Mouse (Mus musculus) NIH3T3 (cell line): ENCODE measurements at regions not wholly inside any gene's neighbourhood (a gene's known extent, or its start where the extent isn't known, plus 50 kb on each side); places are given as distances from the start of the nearest gene placed in this dataset.

Experiments
- DNase-seq: peaks from one replicate; pipeline ENCODE4 v3.0.0-alpha.2; 2012; ENCODE audit warnings: low read depth

- no peak for DNase-seq
These were observed 126.9 kb upstream of the Zdhhc25 start for GRCm38 (mm10) chr15:88473221-88473620.

- DNase-seq: no peak
These were observed 116.6 kb upstream of the Zdhhc25 start for GRCm38 (mm10) chr15:88483471-88483870.

- DNase-seq: no peak
These were observed 110.4 kb upstream of the Zdhhc25 start for GRCm38 (mm10) chr15:88489715-88490114.

DNA sequence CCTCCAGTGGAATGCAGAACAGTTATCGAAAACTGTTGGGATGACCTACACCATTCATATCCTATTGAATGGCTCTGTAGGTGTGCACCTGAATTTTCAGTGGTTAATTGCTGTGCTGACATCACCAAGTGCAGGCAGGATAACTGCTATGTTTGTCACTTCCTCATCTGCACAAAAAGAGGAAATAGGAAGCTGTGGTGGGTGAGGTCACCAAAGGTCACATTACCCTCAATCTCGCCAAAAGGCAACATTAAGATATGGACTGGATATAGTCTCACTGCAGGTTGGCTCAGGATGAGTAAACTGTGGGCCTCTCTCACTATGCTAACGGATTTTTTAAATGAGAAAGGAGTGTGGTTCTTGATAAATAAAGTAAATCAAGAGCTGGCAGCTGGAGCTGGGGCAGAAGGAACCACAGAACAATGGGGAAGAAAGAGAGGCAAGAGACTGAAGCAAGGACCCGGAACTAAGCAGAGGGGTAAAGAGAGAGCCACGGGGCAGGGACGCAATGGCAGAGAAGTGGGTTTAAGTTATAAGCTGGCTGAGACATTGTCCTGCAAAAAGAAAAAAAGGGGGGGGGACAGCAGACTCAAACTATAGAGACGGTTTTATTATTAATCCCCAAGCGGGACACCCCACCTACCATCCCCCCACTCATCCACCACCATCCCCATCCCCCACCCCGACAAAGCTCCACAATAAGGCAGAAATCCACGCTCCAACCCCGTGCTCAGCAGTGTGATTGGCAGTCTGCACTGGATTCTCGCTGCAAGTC is 109.6 kb upstream of the Zdhhc25 start:
- no peak for DNase-seq

GRCm38 (mm10) chr15:88491091-88491366 is 109.1 kb upstream of the Zdhhc25 start:
- no peak for DNase-seq

DNA sequence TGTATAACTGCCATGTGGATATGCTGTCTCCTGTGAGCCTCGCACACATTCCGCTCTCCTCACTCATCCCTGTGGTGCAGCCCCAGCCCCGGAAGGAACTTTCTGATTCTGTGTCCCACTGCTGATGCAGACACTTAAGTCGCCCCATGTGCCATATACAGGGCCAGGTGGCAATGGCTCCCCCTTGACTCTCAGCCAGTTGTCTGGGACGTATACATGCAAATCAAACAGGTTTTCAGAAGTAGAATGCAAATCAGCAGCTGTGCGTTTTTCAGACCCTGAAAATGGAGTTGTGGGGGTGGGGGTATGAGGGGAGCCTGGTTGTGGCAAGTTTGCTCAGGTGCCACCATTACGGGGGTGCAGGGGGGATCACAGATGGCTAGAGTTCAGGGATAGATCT is 102.1 kb upstream of the Zdhhc25 start:
- no peak for DNase-seq

DNA sequence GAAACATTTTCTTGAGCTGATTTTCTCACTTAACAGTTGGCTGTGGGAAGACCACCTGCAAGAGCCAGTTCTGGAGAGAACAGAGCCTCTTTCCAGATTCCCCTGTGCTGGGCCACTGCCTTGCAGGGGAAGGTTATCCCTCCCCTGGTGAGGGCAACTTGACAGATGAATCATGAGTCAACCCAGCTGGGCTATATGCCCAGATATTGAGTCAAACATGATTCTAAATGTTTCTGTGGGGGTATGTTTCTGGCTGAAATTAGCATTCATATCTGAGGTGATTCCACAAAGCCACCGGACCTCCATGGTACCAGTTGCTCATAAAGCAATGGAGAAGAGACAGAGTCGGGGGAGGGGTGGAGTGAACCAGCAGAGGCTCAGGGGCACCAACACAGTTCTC is 97.8 kb upstream of the Zdhhc25 start:
- DNase-seq: peak; percentile 90

DNA sequence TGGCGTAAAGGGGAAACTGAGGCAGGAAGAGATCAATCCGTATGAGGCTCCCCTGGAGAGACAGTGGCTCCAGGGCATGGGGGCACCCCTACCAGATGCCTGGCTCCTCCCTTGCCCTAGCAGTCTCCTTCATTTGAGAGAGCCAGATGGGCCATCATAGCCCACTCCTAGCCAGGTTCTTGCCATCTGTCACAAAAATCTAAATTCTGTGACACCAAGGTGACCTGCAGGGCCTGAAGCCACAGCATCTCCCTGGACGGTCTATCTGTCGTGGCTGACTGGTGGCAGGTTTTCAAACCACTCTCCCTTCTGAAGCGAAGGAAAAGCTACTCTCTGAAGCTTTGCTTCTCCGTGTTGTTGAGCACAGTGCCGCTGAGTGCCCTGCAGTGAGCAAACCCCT is 96.2 kb upstream of the Zdhhc25 start:
- no peak for DNase-seq

DNA sequence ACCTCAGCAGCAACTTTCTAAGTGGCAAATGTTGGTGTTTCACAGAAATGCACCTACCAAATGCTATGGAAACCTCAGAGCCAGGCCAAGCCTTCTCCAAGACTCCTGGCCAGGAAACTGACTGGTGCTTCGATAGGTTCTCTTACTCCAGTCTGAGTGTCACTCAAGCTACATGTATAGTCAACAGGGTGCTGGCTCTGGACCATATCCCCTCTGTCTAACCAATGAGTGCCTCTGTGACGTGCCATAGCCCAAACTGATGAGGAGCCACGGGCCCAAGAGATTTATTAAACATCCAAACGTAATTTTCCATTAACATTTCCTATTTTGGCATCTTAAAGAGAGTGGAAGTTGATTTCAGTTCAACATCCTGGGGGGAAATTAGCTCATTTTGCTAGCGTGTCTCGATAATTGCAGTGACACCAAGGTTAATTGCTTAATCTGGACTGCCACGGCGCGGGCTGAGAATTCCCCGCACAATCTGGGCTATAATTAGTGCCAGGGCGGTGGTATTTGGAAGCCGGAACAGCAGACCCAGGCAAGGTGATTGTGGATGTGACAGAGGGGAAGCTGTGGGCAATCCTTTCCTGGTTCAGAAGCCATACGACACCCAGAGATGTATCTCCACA is 94.5 kb upstream of the Zdhhc25 start:
- DNase-seq: no peak

GRCm38 (mm10) chr15:88507886-88508285 is 92.2 kb upstream of the Zdhhc25 start:
- DNase-seq: no peak

DNA sequence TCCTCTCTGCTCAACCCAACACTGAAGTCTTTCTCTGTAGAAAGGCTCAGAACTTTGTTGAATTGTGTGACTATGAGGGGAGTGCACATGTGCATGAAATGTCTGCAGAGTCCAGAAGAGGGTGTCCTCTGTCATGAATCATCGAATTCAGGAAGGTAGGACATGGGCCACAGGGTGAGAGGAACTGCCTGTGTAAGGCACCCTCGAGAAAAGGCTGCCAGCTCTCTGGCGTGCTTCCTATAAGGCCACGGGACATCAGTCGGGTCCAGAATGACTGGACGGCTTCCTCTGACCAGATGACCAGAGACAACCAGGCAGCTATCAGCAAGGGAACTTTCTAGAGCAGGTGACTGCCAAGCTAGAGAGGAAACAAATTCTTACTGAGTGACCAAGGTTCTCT is 91.1 kb upstream of the Zdhhc25 start:
- DNase-seq: no peak

GRCm38 (mm10) chr15:88509626-88510025 is 90.5 kb upstream of the Zdhhc25 start:
- no peak for DNase-seq

DNA sequence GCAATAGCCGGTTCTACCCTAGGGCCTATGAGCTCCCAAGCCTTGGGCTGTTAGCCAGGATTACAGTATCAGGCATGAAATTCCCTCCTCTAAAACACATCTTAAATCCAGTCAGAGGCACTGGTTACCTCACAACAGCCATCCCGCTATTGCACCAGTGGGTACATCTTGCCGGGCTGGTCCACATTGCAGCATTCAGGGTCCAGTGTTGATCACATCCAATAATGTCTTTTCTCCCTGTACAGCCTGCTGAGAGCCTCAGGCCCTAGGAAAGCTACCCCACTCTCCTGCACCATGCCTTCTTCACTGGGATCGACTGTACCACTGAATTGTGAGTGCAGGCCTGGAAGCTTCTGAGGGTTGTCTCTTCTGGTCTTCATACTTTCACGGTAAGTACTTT is 86.0 kb upstream of the Zdhhc25 start:
- peak; percentile 22 for DNase-seq

DNA sequence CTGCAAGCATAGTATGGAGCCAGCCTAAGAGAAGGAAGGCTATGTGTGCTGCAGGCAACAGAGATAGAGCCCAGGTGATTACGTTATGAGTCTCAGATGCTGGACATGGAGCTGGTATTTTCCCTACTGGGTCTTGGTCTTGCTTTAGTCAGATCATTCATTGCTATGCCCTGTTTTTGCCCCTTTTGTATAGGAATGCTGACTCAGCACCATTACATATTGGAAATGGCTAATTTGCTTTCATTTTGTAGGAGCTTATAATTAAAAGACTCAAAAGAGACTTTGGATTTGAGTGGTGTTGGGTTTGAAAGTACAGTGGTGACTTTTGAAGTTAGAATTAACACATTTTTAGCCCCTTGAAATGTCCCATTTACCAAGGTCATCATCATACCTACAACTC is 68.9 kb upstream of the Zdhhc25 start:
- DNase-seq: no peak

DNA sequence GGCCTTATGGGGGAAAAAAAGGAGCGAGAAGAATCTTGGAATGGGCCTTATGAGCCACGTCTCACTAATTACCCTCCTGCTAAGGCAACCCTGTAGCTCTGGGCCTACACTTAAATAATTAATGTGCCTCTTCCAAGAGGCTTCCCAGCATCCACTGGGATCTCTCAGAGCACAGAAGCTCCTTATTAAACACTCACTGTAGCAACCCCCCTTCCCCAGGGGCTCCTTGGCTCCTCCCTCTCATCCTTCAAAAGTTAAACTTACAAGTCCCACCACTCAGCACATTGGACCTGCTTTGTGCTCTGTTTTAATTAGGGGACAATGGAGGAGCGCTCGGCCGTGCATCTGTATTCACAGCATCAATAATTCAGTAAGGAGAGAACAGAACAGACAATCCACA is 68.1 kb upstream of the Zdhhc25 start:
- no peak for DNase-seq

DNA sequence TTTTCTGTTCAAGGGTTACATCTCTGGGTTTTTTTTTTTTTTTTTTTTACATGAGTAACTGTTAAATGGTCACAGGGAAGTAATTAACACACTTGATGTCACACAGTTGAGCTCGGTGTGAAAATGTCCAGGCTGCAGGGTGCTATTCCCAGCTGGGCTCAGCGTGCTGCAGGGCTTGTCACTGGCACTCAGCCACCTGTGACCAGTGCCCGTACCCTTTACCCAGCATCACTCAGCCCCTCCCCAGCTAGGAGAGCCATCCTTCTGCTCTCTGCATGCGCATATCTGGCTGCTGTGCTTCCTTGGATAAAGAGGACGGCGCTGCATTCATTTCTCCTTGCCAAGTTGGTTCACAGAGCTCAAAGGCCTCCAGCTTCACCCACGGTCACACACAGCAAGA is 66.7 kb upstream of the Zdhhc25 start:
- DNase-seq: no peak

GRCm38 (mm10) chr15:88535516-88535915 is 64.6 kb upstream of the Zdhhc25 start:
- peak; percentile 4 for DNase-seq

- peak; percentile 67 for DNase-seq
These were observed 62.9 kb upstream of the Zdhhc25 start for GRCm38 (mm10) chr15:88537190-88537589.

- DNase-seq: no peak
These were observed 57.5 kb upstream of the Zdhhc25 start for GRCm38 (mm10) chr15:88542567-88542966.

GRCm38 (mm10) chr15:88544216-88544615 is 55.9 kb upstream of the Zdhhc25 start:
- no peak for DNase-seq

GRCm38 (mm10) chr15:88548261-88548660 is 51.8 kb upstream of the Zdhhc25 start:
- DNase-seq: no peak
